ENCODE assay signal across 8 mouse cellular contexts in the genomic region with DNA sequence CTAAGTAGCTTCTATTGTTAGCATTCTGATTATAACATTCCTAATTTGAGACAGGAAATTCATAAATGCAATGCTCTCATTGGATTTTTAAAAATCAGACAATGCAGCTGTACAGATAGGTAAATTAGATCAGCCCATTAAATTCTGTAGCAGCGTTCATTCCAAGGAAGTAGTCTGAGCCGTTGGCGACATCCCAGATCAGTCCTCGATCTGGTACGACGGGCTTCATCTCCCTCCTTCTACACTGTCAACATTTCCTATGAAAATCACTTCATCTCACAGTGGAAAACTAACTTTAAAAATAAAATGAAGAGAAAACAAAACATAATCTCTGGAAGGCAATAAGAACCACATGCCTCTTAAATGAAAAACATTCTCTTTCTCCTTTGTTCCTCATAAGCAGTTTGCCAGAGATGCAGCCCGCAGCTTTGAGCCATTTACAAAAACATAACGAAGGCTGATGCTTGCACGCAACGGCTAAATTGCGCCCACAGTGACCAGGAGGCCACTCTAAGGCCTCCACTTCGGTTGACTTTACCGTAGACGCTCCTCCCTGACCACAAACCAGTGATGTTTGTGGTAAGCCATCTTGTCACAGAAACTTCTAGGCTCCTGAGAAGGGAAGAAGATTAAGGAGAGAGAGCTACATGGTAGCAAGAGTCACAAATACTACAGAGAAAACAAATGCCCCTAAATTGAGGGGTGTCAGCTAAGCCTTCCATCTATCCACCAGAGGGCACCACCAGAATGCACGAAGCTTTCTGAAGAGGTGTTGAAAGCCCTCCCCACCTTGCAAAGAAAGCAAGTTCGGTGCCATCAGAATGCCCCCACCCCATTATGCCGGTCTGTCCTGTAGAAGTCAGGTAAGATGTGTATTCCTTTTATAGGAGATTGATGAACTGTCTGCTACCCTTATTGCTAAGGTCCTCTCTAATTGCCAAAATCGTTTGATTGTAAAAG.
DNase-seq lines count a peak whose midpoint lies in the region; ATAC-seq lines count a peak whose summit lies in the region.

No protein-coding gene starts in this region.

- H3K36me3 ChIP-seq in hindbrain, embryonic 11.5 days (ENCODE audit: control insufficient read depth, insufficient read depth, low read length), result no peaks in the 10 kb centered on the region
- H3K36me3 ChIP-seq in hindbrain, embryonic 16.5 days (ENCODE audit: control insufficient read depth, insufficient read depth, low read length), result no peaks in the 10 kb centered on the region
- H3K36me3 ChIP-seq in limb, embryonic 12.5 days, result no peaks in the 10 kb centered on the region

- H3K4me3 ChIP-seq in hindbrain, embryonic 11.5 days (ENCODE audit: low read depth, low read length), result no peak overlapping the region
- H3K4me3 ChIP-seq in hindbrain, embryonic 16.5 days (ENCODE audit: low read length), result no peak overlapping the region
- H3K4me3 ChIP-seq in limb, embryonic 12.5 days (replicated peaks), result no peak overlapping the region

- DNase-seq in hindbrain, embryonic 11.5 days (ENCODE audit: low spot score), result peak; percentile 52
- peak; percentile 54 to 60 for DNase-seq in B cell, adult 2 months
- DNase-seq in adrenal gland, adult 2 months, result peak; percentile 68
- peak; percentile 15 to 21 for DNase-seq in frontal cortex, postnatal 25 days (ENCODE audit: low spot score in 2 of 2)
- DNase-seq in retina, embryonic 14.5 days (ENCODE audit: low spot score), result peak; percentile 72
- no peak for DNase-seq in urinary bladder, postnatal 25 days (ENCODE audit: low spot score)

- H3K4me2 ChIP-seq in hindbrain, embryonic 11.5 days (replicated peaks; ENCODE audit: low read depth, low read length), result no peak overlapping the region
- H3K4me2 ChIP-seq in hindbrain, embryonic 16.5 days (ENCODE audit: low read length), result no peak overlapping the region
- H3K4me2 ChIP-seq in limb, embryonic 12.5 days, result no peak overlapping the region

- 72% methylated on average over 18 of the region's 18 CpGs for WGBS in hindbrain, embryonic 11.5 days
- 66% methylated on average over 18 of the region's 18 CpGs for WGBS in hindbrain, embryonic 16.5 days
- 59% methylated on average over 18 of the region's 18 CpGs for WGBS in limb, embryonic 12.5 days

- no peaks in the 10 kb centered on the region for H3K4me1 ChIP-seq in hindbrain, embryonic 11.5 days (replicated peaks; ENCODE audit: control insufficient read depth, insufficient read depth, low read length)
- H3K4me1 ChIP-seq in hindbrain, embryonic 16.5 days (ENCODE audit: control insufficient read depth, insufficient read depth, low read depth, low read length), result peaks cover 2% of the 10 kb centered on the region; the same call in 1 of the 2 replicates
- peaks cover 13% of the 10 kb centered on the region for H3K4me1 ChIP-seq in limb, embryonic 12.5 days (replicated peaks)

- no peaks in the 10 kb centered on the region for H3K27me3 ChIP-seq in hindbrain, embryonic 11.5 days (ENCODE audit: control insufficient read depth, insufficient read depth, low read length)
- H3K27me3 ChIP-seq in hindbrain, embryonic 16.5 days (replicated peaks; ENCODE audit: control insufficient read depth, insufficient read depth, low read length), result no peaks in the 10 kb centered on the region
- no peaks in the 10 kb centered on the region for H3K27me3 ChIP-seq in limb, embryonic 12.5 days

- H3K27ac ChIP-seq in hindbrain, embryonic 11.5 days (ENCODE audit: low read depth, low read length), result no peak overlapping the region
- H3K27ac ChIP-seq in hindbrain, embryonic 16.5 days (ENCODE audit: low read depth, low read length), result no peak overlapping the region
- H3K27ac ChIP-seq in limb, embryonic 12.5 days, result peak overlapping the region; percentile 18; the same call in 1 of the 2 replicates

- no peak overlapping the region for H3K9ac ChIP-seq in hindbrain, embryonic 11.5 days (ENCODE audit: low read depth, low read length)
- H3K9ac ChIP-seq in hindbrain, embryonic 16.5 days (ENCODE audit: low read depth, low read length), result no peak overlapping the region
- no peak overlapping the region for H3K9ac ChIP-seq in limb, embryonic 12.5 days (replicated peaks)

- H3K9me3 ChIP-seq in hindbrain, embryonic 11.5 days (ENCODE audit: control insufficient read depth, low read length), result no peaks in the 10 kb centered on the region
- H3K9me3 ChIP-seq in hindbrain, embryonic 16.5 days (ENCODE audit: control insufficient read depth, low read length), result no peaks in the 10 kb centered on the region
- no peaks in the 10 kb centered on the region for H3K9me3 ChIP-seq in limb, embryonic 12.5 days

- ATAC-seq in hindbrain, embryonic 11.5 days (ENCODE audit: low FRiP score), result 0 out of 2 replicates have a peak, but pooled peaks have one; percentile 27
- no peak for ATAC-seq in hindbrain, embryonic 16.5 days
- no peak for ATAC-seq in limb, embryonic 12.5 days (ENCODE audit: insufficient number of reproducible peaks, insufficient read depth, low FRiP score, low TSS enrichment, low read depth)
